Mouse (Mus musculus): ENCODE results near the gene Ankrd9. TPM values are rescaled to one million over a fixed set of nuclear protein-coding genes. Genes with fewer than 3 reads are reported as not detected.

Ankrd9 gene
- polyA plus RNA-seq, 1 experiment = 11.5 TPM

- H3K4me3 ChIP-seq = no peak overlapping the region
- no peaks in the 10 kb centered on the region for H3K27me3 ChIP-seq (ENCODE audit: control insufficient read depth, insufficient read depth, insufficient read length)
- peaks cover 8% of the 10 kb centered on the region for H3K36me3 ChIP-seq (ENCODE audit: control insufficient read depth, insufficient read depth)
- H3ac ChIP-seq (ENCODE audit: control insufficient read depth, insufficient read length) = no peak overlapping the region
- H3K4me2 ChIP-seq (ENCODE audit: low read depth) = no peak overlapping the region
- no peaks in the 10 kb centered on the region for H3K79me2 ChIP-seq (ENCODE audit: control insufficient read depth, insufficient read depth)
- no peak for TF ChIP-seq REST (IDR thresholded peaks at IDR 0.05; ENCODE audit: insufficient read depth, insufficient read length)
- TF ChIP-seq TCF3 (IDR thresholded peaks at IDR 0.05; ENCODE audit: insufficient read length, low read depth) = no peak
- TF ChIP-seq CEBPB (IDR thresholded peaks at IDR 0.05; ENCODE audit: insufficient read depth, poor library complexity, severe bottlenecking) = no peak
- TF ChIP-seq MYOD1 (IDR thresholded peaks at IDR 0.05; ENCODE audit: control insufficient read depth in 1 of 3, insufficient read length in 2 of 3, low read depth in 2 of 3) = no peak
- no peak for TF ChIP-seq SRF (IDR thresholded peaks at IDR 0.05; ENCODE audit: control insufficient read depth, insufficient read length, low read depth)
- TF ChIP-seq MAX (IDR thresholded peaks at IDR 0.05; ENCODE audit: low read depth) = no peak
- no peak for TF ChIP-seq USF1 (IDR thresholded peaks at IDR 0.05; ENCODE audit: low read depth)
These were observed 29.4 kb downstream of the Ankrd9 start for GRCm38 (mm10) chr12:110949410-110949809.

- H3K36me3 ChIP-seq (ENCODE audit: control insufficient read depth, insufficient read depth) = peaks cover 8% of the 10 kb centered on the region
- H3K27me3 ChIP-seq (ENCODE audit: control insufficient read depth, insufficient read depth, insufficient read length) = no peaks in the 10 kb centered on the region
- H3K4me3 ChIP-seq = no peak overlapping the region
- H3ac ChIP-seq (ENCODE audit: control insufficient read depth, insufficient read length) = no peak overlapping the region
- H3K79me2 ChIP-seq (ENCODE audit: control insufficient read depth, insufficient read depth) = no peaks in the 10 kb centered on the region
- TF ChIP-seq REST (IDR thresholded peaks at IDR 0.05; ENCODE audit: insufficient read depth, insufficient read length) (no peak), SRF (IDR thresholded peaks at IDR 0.05; ENCODE audit: control insufficient read depth, insufficient read length, low read depth) (no peak), MAX (IDR thresholded peaks at IDR 0.05; ENCODE audit: low read depth) (no peak), POLR2AphosphoS2 (IDR thresholded peaks at IDR 0.05; ENCODE audit: insufficient read length, low read depth) (no peak), TCF12 (IDR thresholded peaks at IDR 0.05; ENCODE audit: insufficient read depth, poor library complexity, severe bottlenecking) (no peak), USF1 (IDR thresholded peaks at IDR 0.05; ENCODE audit: low read depth) (no peak), TCF3 (IDR thresholded peaks at IDR 0.05; ENCODE audit: insufficient read length, low read depth) (no peak), MYOD1 (IDR thresholded peaks at IDR 0.05; ENCODE audit: control insufficient read depth in 1 of 3, insufficient read length in 2 of 3, low read depth in 2 of 3) (no peak), POLR2A (IDR thresholded peaks at IDR 0.05; ENCODE audit: insufficient read length, low read depth) (no peak), CEBPB (IDR thresholded peaks at IDR 0.05; ENCODE audit: insufficient read depth, poor library complexity, severe bottlenecking) (no peak), E2F4 (IDR thresholded peaks at IDR 0.05; ENCODE audit: insufficient read depth) (no peak), MYOG (IDR thresholded peaks at IDR 0.05; ENCODE audit: control insufficient read depth in 1 of 3, insufficient read depth in 1 of 3, insufficient read length in 2 of 3, low read depth in 2 of 3) (no peak)
- H3K4me2 ChIP-seq (ENCODE audit: low read depth) = no peak overlapping the region
These were observed 30.0 kb downstream of the Ankrd9 start for GRCm38 (mm10) chr12:110948910-110949201.

- Histone ChIP-seq H3K4me3 (no peak overlapping the region), H3ac (ENCODE audit: control insufficient read depth, insufficient read length) (no peak overlapping the region), H3K27me3 (ENCODE audit: control insufficient read depth, insufficient read depth, insufficient read length) (no peaks in the 10 kb centered on the region), H3K4me2 (ENCODE audit: low read depth) (no peak overlapping the region), H3K79me2 (ENCODE audit: control insufficient read depth, insufficient read depth) (no peaks in the 10 kb centered on the region), H3K36me3 (ENCODE audit: control insufficient read depth, insufficient read depth) (peaks cover 8% of the 10 kb centered on the region)
- TF ChIP-seq CEBPB (IDR thresholded peaks at IDR 0.05; ENCODE audit: insufficient read depth, poor library complexity, severe bottlenecking) (no peak), MYOG (IDR thresholded peaks at IDR 0.05; ENCODE audit: control insufficient read depth in 1 of 3, insufficient read depth in 1 of 3, insufficient read length in 2 of 3, low read depth in 2 of 3) (peak in 1 of 3 experiments; percentile 5), MAX (IDR thresholded peaks at IDR 0.05; ENCODE audit: low read depth) (no peak), MYOD1 (IDR thresholded peaks at IDR 0.05; ENCODE audit: control insufficient read depth in 1 of 3, insufficient read length in 2 of 3, low read depth in 2 of 3) (peak in 1 of 3 experiments; percentile 47)
These were observed 30.5 kb downstream of the Ankrd9 start for GRCm38 (mm10) chr12:110948082-110948909.

- H3K79me2 ChIP-seq (ENCODE audit: control insufficient read depth, insufficient read depth) = no peaks in the 10 kb centered on the region
- TF ChIP-seq TCF12 (IDR thresholded peaks at IDR 0.05; ENCODE audit: insufficient read depth, poor library complexity, severe bottlenecking) (no peak), REST (IDR thresholded peaks at IDR 0.05; ENCODE audit: insufficient read depth, insufficient read length) (no peak), MYOD1 (IDR thresholded peaks at IDR 0.05; ENCODE audit: control insufficient read depth in 1 of 3, insufficient read length in 2 of 3, low read depth in 2 of 3) (peak in 1 of 3 experiments; percentile 12), POLR2A (IDR thresholded peaks at IDR 0.05; ENCODE audit: insufficient read length, low read depth) (no peak)
- H3K27me3 ChIP-seq (ENCODE audit: control insufficient read depth, insufficient read depth, insufficient read length) = no peaks in the 10 kb centered on the region
- H3K36me3 ChIP-seq (ENCODE audit: control insufficient read depth, insufficient read depth) = peaks cover 8% of the 10 kb centered on the region
- peak overlapping the region; percentile 62 for H3K4me2 ChIP-seq (ENCODE audit: low read depth)
- H3K4me3 ChIP-seq = no peak overlapping the region
- no peak overlapping the region for H3ac ChIP-seq (ENCODE audit: control insufficient read depth, insufficient read length)
These were observed 32.6 kb downstream of the Ankrd9 start for GRCm38 (mm10) chr12:110946216-110946615.

- H3K4me3 ChIP-seq = no peak overlapping the region
- peaks cover 3% of the 10 kb centered on the region for H3K36me3 ChIP-seq (ENCODE audit: control insufficient read depth, insufficient read depth)
- TF ChIP-seq REST (IDR thresholded peaks at IDR 0.05; ENCODE audit: insufficient read depth, insufficient read length) (no peak), MYOG (IDR thresholded peaks at IDR 0.05; ENCODE audit: control insufficient read depth in 1 of 3, insufficient read depth in 1 of 3, insufficient read length in 2 of 3, low read depth in 2 of 3) (no peak), SRF (IDR thresholded peaks at IDR 0.05; ENCODE audit: control insufficient read depth, insufficient read length, low read depth) (no peak)
- H3ac ChIP-seq (ENCODE audit: control insufficient read depth, insufficient read length) = no peak overlapping the region
- no peaks in the 10 kb centered on the region for H3K79me2 ChIP-seq (ENCODE audit: control insufficient read depth, insufficient read depth)
- no peaks in the 10 kb centered on the region for H3K27me3 ChIP-seq (ENCODE audit: control insufficient read depth, insufficient read depth, insufficient read length)
- H3K4me2 ChIP-seq (ENCODE audit: low read depth) = no peak overlapping the region
These were observed 38.0 kb downstream of the Ankrd9 start for GRCm38 (mm10) chr12:110940869-110941268.
